Mouse (Mus musculus) thymus, adult 2 months (tissue): ENCODE results near the gene Acat1. TPM values are rescaled to one million over a fixed set of nuclear protein-coding genes. Genes with fewer than 3 reads are reported as not detected.

ENCODE experiments used
- DNase-seq: peaks from one replicate; pipeline ENCODE4 v3.0.0; 2021
- H3K27ac ChIP-seq: fragments of 200-500 bp; 2 replicates; pipeline ENCODE4 v1.5.1; 2012; ENCODE audit warnings: low read length, control low read depth; ENCODE audit not compliant: control insufficient read depth, insufficient read depth
- H3K27me3 ChIP-seq: fragments of 200-500 bp; 2 replicates; pipeline ENCODE4 v1.6.1; 2012; ENCODE audit warnings: mild to moderate bottlenecking, low read length, moderate library complexity, mixed read lengths; ENCODE audit not compliant: control insufficient read depth, insufficient read depth
- H3K36me3 ChIP-seq: fragments of 200-500 bp; 2 replicates; pipeline ENCODE4 v1.6.1; 2012; ENCODE audit warnings: mild to moderate bottlenecking, low read length, moderate library complexity; ENCODE audit not compliant: control insufficient read depth, insufficient read depth
- H3K4me1 ChIP-seq: fragments of 200-500 bp; replicated peaks from 2 replicates; pipeline ENCODE4 v1.6.1; 2012; ENCODE audit warnings: low read length; ENCODE audit not compliant: control insufficient read depth, insufficient read depth
- H3K4me3 ChIP-seq: fragments of 200-500 bp; 2 replicates; pipeline ENCODE4 v1.5.1; 2012; ENCODE audit warnings: mild to moderate bottlenecking, low read length, control low read depth, moderate library complexity; ENCODE audit not compliant: control insufficient read depth, insufficient read depth
- CTCF ChIP-seq: fragments of 200-500 bp; IDR thresholded peaks from 2 replicates; pipeline ENCODE4 v1.5.1; 2012; ENCODE audit warnings: mild to moderate bottlenecking, control low read depth, low read length, moderate library complexity, borderline replicate concordance; ENCODE audit not compliant: control insufficient read depth, poor library complexity, insufficient read depth; ENCODE audit errors: extremely low read depth
- POLR2A ChIP-seq: fragments of 200-500 bp; IDR thresholded peaks from 2 replicates; pipeline ENCODE4 v1.6.1; 2012; ENCODE audit warnings: mild to moderate bottlenecking, low read length, control low read depth, moderate library complexity; ENCODE audit not compliant: control insufficient read depth, poor library complexity, insufficient read depth; ENCODE audit errors: extremely low read depth
- WGBS: fragments of 180-500 bp; shearing (Covaris S2); methylation state at CpG from one replicate; pipeline ENCODE4 v1.1.7; 2018; 5-methylcytosine and 5-hydroxymethylcytosine counted together
- polyA plus RNA-seq: library from polyadenylated mRNA; depleted of rRNA; stranded (reverse); fragments of >200 nt; gene quantifications from 2 replicates; pipeline ENCODE4 v1.2.3, GENCODE M21; 2012

Gene Acat1
- polyA plus RNA-seq, 1 experiment, result 28.8 TPM

- Histone ChIP-seq H3K36me3 (no peaks in the 10 kb centered on the region), H3K27me3 (no peaks in the 10 kb centered on the region), H3K4me3 (no peak overlapping the region), H3K27ac (no peak overlapping the region), H3K4me1 (peaks cover 10% of the 10 kb centered on the region)
- WGBS, result 100% methylated on average over 5 of the region's 5 CpGs
- DNase-seq, result no peak
- no peak for TF ChIP-seq CTCF
- TF ChIP-seq POLR2A, result no peak
Observed at GRCm38 (mm10) chr9:53604954-53605353, 5.2 kb downstream of the Acat1 start.

GRCm38 (mm10) chr9:53603849-53604248 is 6.3 kb downstream of the Acat1 start:
- H3K4me1 ChIP-seq, result peaks cover 4% of the 10 kb centered on the region
- no peak for TF ChIP-seq POLR2A
- TF ChIP-seq CTCF, result no peak

DNA sequence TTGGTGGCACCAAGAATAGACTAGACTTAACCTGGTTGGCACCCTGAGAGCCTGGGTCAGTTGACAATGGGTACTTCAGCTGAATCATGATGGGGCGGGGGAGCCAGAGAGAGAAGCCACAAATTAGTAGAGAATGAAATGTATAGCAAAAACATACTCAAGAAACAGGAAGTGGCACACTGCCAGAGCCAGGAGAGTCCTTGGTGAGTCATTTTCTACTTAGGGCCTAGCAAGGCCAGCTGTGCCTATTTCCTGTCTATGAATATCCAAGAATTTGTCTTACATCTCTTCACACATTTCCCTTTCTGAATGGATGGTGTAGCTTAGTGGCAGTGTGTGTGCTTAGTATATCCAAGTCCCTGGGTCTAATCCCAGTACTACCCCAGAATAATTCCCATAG is 6.8 kb downstream of the Acat1 start:
- TF ChIP-seq CTCF (no peak), POLR2A (no peak)
- peak; percentile 8 for DNase-seq
- Histone ChIP-seq H3K27ac (no peak overlapping the region), H3K4me1 (peaks cover 4% of the 10 kb centered on the region), H3K4me3 (no peak overlapping the region), H3K36me3 (no peaks in the 10 kb centered on the region), H3K27me3 (no peaks in the 10 kb centered on the region)
- 18% methylated on average over 1 of the region's 1 CpGs for WGBS

More at GRCm38 (mm10) chr9:53603849-53604248, 6.3 kb downstream of the Acat1 start:
- H3K27me3 ChIP-seq, result no peaks in the 10 kb centered on the region
- no peak overlapping the region for H3K27ac ChIP-seq
- no peaks in the 10 kb centered on the region for H3K36me3 ChIP-seq
- no peak overlapping the region for H3K4me3 ChIP-seq
- WGBS, result 90% methylated on average over 3 of the region's 3 CpGs
- no peak for DNase-seq

- Histone ChIP-seq H3K4me1 (peaks cover 4% of the 10 kb centered on the region), H3K27me3 (no peaks in the 10 kb centered on the region), H3K27ac (no peak overlapping the region), H3K36me3 (no peaks in the 10 kb centered on the region), H3K4me3 (no peak overlapping the region)
- no peak for TF ChIP-seq POLR2A
- no peak for TF ChIP-seq CTCF
- no peak for DNase-seq
- WGBS, result 99% methylated on average over 2 of the region's 2 CpGs
Observed at GRCm38 (mm10) chr9:53601541-53601940, 8.6 kb downstream of the Acat1 start.

GRCm38 (mm10) chr9:53598631-53599030 is 11.6 kb downstream of the Acat1 start:
- no peak overlapping the region for H3K4me3 ChIP-seq
- no peaks in the 10 kb centered on the region for H3K36me3 ChIP-seq
- H3K4me1 ChIP-seq, result peaks cover 3% of the 10 kb centered on the region
- H3K27me3 ChIP-seq, result no peaks in the 10 kb centered on the region
- no peak overlapping the region for H3K27ac ChIP-seq
- DNase-seq, result no peak
- WGBS, result 91% methylated on average over 6 of the region's 6 CpGs
- TF ChIP-seq CTCF, result no peak
- no peak for TF ChIP-seq POLR2A

GRCm38 (mm10) chr9:53596971-53597600 is 13.1 kb downstream of the Acat1 start:
- 97% methylated on average over 4 of the region's 4 CpGs for WGBS
- no peak overlapping the region for H3K27ac ChIP-seq
- TF ChIP-seq CTCF (no peak), POLR2A (no peak)
- no peak for DNase-seq
- peaks cover 11% of the 10 kb centered on the region; the same call in 1 of the 2 replicates for H3K36me3 ChIP-seq
- no peak overlapping the region for H3K4me3 ChIP-seq
- H3K4me1 ChIP-seq, result no peaks in the 10 kb centered on the region
- no peaks in the 10 kb centered on the region for H3K27me3 ChIP-seq
